Mouse (Mus musculus): ENCODE data around the gene Rassf6.

DNA sequence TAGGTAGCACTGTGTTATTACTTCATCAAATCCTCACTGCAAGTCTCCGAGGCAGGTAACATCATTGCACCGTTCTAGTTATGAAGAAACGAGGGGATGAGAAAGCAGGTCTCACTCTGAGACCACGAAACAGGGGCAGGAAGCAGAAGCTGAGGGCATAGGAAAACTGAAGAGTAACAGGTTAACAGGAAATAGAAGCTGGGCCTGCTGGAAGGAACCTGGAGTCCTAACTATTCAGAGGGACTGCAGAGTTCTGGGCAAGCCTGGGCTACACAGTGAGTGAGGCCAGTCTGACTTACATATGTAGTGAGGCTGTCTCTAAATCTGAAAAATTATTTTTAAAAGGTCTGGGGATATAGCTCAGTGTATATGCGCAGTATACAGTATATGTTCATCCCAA lies 52.4 kb downstream of the Rassf6 start:
- TF ChIP-seq CEBPB (IDR thresholded peaks at IDR 0.05; ENCODE audit: low read depth): no peak
- TF ChIP-seq CTCF (IDR thresholded peaks at IDR 0.05; ENCODE audit: control insufficient read depth, insufficient read depth, insufficient read length): no peak
- no peak for TF ChIP-seq USF1 (IDR thresholded peaks at IDR 0.05; ENCODE audit: low read depth)
- TF ChIP-seq MAX (IDR thresholded peaks at IDR 0.05): no peak
- TF ChIP-seq MYOD1 (IDR thresholded peaks at IDR 0.05; ENCODE audit: control insufficient read depth, insufficient read length, low read depth): no peak

Data from C2C12 (cell line).